Mouse (Mus musculus) kidney, postnatal 25 days (tissue): ENCODE measurements around the gene Paqr7.

Experiments used
- DNase-seq, 2 experiments: peaks; one replicate each; pipeline ENCODE4 v3.0.0; 2021; ENCODE audit warnings: mixed read lengths in 2 of 2

Gene Paqr7

GRCm38 (mm10) chr4:134496595-134497210, at the start of gene Paqr7:
TSS of gene Paqr7 (plus strand) at chr4:134496697.
- DNase-seq = peak; percentile 82 to 93

- no peak for DNase-seq
These were observed 48.5 kb upstream of the Paqr7 start for GRCm38 (mm10) chr4:134447966-134448365.

GRCm38 (mm10) chr4:134449595-134450391, 46.7 kb upstream of the Paqr7 start:
- DNase-seq = peak; percentile 27 to 55

- peak; percentile 68 to 92 for DNase-seq
These were observed 45.9 kb upstream of the Paqr7 start for GRCm38 (mm10) chr4:134450392-134451195.

- DNase-seq = no peak
These were observed 45.0 kb upstream of the Paqr7 start for GRCm38 (mm10) chr4:134451484-134451883.

- DNase-seq = peak; percentile 46 to 80
These were observed 42.7 kb upstream of the Paqr7 start for GRCm38 (mm10) chr4:134453619-134454400.

- peak; percentile 49 to 76 for DNase-seq
These were observed 41.2 kb upstream of the Paqr7 start for GRCm38 (mm10) chr4:134455310-134455709.

- no peak for DNase-seq
These were observed 39.2 kb upstream of the Paqr7 start for GRCm38 (mm10) chr4:134457130-134457825.

- no peak for DNase-seq
These were observed 37.6 kb upstream of the Paqr7 start for GRCm38 (mm10) chr4:134458856-134459255.

GRCm38 (mm10) chr4:134460277-134460676, 36.2 kb upstream of the Paqr7 start:
- DNase-seq = no peak

- no peak for DNase-seq
These were observed 35.2 kb upstream of the Paqr7 start for GRCm38 (mm10) chr4:134461252-134461651.

- no peak for DNase-seq
These were observed 30.7 kb upstream of the Paqr7 start for GRCm38 (mm10) chr4:134465789-134466188.

- no peak for DNase-seq
These were observed 29.9 kb upstream of the Paqr7 start for GRCm38 (mm10) chr4:134466381-134467262.

GRCm38 (mm10) chr4:134467435-134468214, 28.9 kb upstream of the Paqr7 start:
- DNase-seq = peak in 1 of 2 experiments; percentile 29

GRCm38 (mm10) chr4:134468215-134468575, 28.3 kb upstream of the Paqr7 start, which contains the start of gene Stmn1:
TSS of gene Stmn1 (plus strand) at chr4:134468320.
- DNase-seq = peak; percentile 96 to 98

- DNase-seq = peak; percentile 96 to 97
These were observed 27.8 kb upstream of the Paqr7 start for GRCm38 (mm10) chr4:134468578-134469266.

GRCm38 (mm10) chr4:134469341-134469796, 27.1 kb upstream of the Paqr7 start:
- no peak for DNase-seq

- no peak for DNase-seq
These were observed 26.5 kb upstream of the Paqr7 start for GRCm38 (mm10) chr4:134469985-134470384.

GRCm38 (mm10) chr4:134471469-134471868, 25.0 kb upstream of the Paqr7 start:
- no peak for DNase-seq
